Mouse (Mus musculus): Measurements from ENCODE around the gene Rbm38. TPM values are rescaled to one million over a fixed set of nuclear protein-coding genes. Genes with fewer than 3 reads are reported as not detected.

Rbm38 gene
- polyA plus RNA-seq, 1 experiment from 2014 or later, result 11.9 TPM

DNA sequence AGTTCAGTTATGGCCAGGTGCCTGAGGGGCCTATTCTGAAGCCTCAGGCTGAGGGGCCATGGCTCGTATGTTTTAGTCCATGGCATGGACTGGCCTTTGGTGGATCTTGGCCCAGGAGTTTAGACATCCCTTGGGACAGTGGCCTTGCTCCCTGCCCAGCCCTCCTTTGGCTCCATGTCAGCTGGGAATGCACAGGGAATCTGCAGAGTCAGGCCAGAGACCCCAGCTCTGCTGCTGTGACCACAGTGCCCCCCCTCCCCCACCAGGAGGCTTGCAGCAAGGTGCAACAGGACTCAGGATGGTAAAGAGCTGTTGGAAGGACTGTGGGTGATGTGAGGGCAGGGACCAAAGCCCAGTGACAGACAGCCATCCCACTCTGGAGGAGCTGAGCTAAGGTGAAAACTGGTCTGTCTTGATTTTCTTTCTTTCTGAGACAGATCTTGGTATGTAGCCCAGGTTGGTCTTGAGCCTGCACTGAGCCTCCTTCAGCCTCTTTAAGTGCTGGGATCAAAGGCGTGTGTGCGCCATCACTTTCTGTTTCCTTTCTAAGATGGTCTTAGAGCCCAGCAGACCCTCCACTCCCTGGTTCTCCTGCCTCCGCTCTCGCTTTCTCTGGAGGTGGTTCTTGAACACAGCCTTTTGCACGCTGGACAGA is 7.0 kb downstream of the Rbm38 start:
- ATAC-seq (ENCODE audit: low read depth), result no peak
- Histone ChIP-seq H3K9ac (replicated peaks; ENCODE audit: low read depth, low read length) (no peak overlapping the region), H3K27ac (ENCODE audit: low read depth, low read length) (no peak overlapping the region), H3K9me3 (ENCODE audit: control insufficient read depth, low read length) (no peaks in the 10 kb centered on the region), H3K4me3 (ENCODE audit: low read depth, low read length) (no peak overlapping the region), H3K4me2 (ENCODE audit: low read depth, low read length) (no peak overlapping the region), H3K4me1 (ENCODE audit: control insufficient read depth, insufficient read depth, low read length) (peaks cover 27% of the 10 kb centered on the region), H3K36me3 (ENCODE audit: control insufficient read depth, insufficient read depth, low read length) (peaks cover 10% of the 10 kb centered on the region), H3K27me3 (ENCODE audit: control insufficient read depth, insufficient read depth, low read length) (no peaks in the 10 kb centered on the region)
- 90% methylated on average over 6 of the region's 6 CpGs for WGBS

DNA sequence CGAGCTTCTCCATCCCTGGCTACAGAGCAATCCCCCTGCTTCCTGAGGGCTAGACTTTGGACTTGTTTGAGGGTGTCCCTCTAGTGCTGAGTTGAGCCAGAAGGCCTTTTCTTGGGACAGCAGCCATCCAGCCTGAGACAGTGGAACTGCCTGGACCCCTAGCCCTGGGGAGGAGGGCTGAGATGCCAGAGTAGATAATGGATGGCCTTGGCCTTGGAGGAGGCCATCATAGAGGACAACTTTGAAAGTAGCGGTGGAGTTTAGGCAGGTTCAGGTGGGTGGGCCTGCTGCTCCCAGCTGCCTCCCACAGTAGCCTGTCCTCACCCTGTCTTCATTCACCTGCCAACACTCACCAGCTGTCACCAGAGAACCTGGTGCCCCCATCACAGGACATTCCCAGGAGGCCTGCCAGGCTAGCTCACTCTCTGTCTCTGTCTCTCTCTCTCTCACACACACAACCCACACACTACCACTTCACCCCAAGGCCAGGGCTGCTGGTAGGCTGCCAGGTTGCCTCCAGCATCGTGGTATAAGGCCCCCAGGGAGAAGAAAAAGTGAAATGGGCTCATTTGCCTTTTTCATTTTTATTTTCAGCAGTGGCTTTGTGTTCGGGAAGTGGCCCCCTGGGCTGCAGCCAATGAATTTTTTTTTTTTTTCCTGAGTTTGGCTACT is 7.7 kb downstream of the Rbm38 start:
- no peak overlapping the region for H3K27ac ChIP-seq (ENCODE audit: low read depth, low read length)
- H3K4me2 ChIP-seq (ENCODE audit: low read depth, low read length), result no peak overlapping the region
- H3K9me3 ChIP-seq (ENCODE audit: control insufficient read depth, low read length), result no peaks in the 10 kb centered on the region
- H3K27me3 ChIP-seq (ENCODE audit: control insufficient read depth, insufficient read depth, low read length), result no peaks in the 10 kb centered on the region
- H3K36me3 ChIP-seq (ENCODE audit: control insufficient read depth, insufficient read depth, low read length), result peaks cover 10% of the 10 kb centered on the region
- ATAC-seq (ENCODE audit: low read depth), result no peak
- no peak overlapping the region for H3K4me3 ChIP-seq (ENCODE audit: low read depth, low read length)
- WGBS, result 76% methylated on average over 4 of the region's 4 CpGs
- H3K9ac ChIP-seq (replicated peaks; ENCODE audit: low read depth, low read length), result no peak overlapping the region
- H3K4me1 ChIP-seq (ENCODE audit: control insufficient read depth, insufficient read depth, low read length), result peaks cover 21% of the 10 kb centered on the region

GRCm38 (mm10) chr2:173028508-173029031 is 8.3 kb downstream of the Rbm38 start:
- Histone ChIP-seq H3K9me3 (ENCODE audit: control insufficient read depth, low read length) (no peaks in the 10 kb centered on the region), H3K36me3 (ENCODE audit: control insufficient read depth, insufficient read depth, low read length) (peaks cover 12% of the 10 kb centered on the region), H3K4me2 (ENCODE audit: low read depth, low read length) (no peak overlapping the region), H3K9ac (replicated peaks; ENCODE audit: low read depth, low read length) (no peak overlapping the region), H3K4me1 (ENCODE audit: control insufficient read depth, insufficient read depth, low read length) (peaks cover 15% of the 10 kb centered on the region), H3K4me3 (ENCODE audit: low read depth, low read length) (no peak overlapping the region), H3K27ac (ENCODE audit: low read depth, low read length) (no peak overlapping the region), H3K27me3 (ENCODE audit: control insufficient read depth, insufficient read depth, low read length) (no peaks in the 10 kb centered on the region)
- 94% methylated on average over 3 of the region's 3 CpGs for WGBS
- no peak for ATAC-seq (ENCODE audit: low read depth)

GRCm38 (mm10) chr2:173030591-173031338 is 10.5 kb downstream of the Rbm38 start:
- Histone ChIP-seq H3K4me3 (ENCODE audit: low read depth, low read length) (no peak overlapping the region), H3K9ac (replicated peaks; ENCODE audit: low read depth, low read length) (no peak overlapping the region), H3K9me3 (ENCODE audit: control insufficient read depth, low read length) (no peaks in the 10 kb centered on the region), H3K36me3 (ENCODE audit: control insufficient read depth, insufficient read depth, low read length) (peaks cover 23% of the 10 kb centered on the region), H3K4me1 (ENCODE audit: control insufficient read depth, insufficient read depth, low read length) (0 out of 2 replicates have a peak, but pooled peaks cover 4% of the 10 kb centered on the region), H3K27me3 (ENCODE audit: control insufficient read depth, insufficient read depth, low read length) (no peaks in the 10 kb centered on the region), H3K4me2 (ENCODE audit: low read depth, low read length) (no peak overlapping the region), H3K27ac (ENCODE audit: low read depth, low read length) (no peak overlapping the region)
- WGBS, result 88% methylated on average over 12 of the region's 12 CpGs
- ATAC-seq (ENCODE audit: low read depth), result no peak

- H3K27me3 ChIP-seq (ENCODE audit: control insufficient read depth, insufficient read depth, low read length), result no peaks in the 10 kb centered on the region
- H3K4me2 ChIP-seq (ENCODE audit: low read depth, low read length), result no peak overlapping the region
- no peak overlapping the region for H3K27ac ChIP-seq (ENCODE audit: low read depth, low read length)
- 98% methylated on average over 13 of the region's 13 CpGs for WGBS
- H3K4me3 ChIP-seq (ENCODE audit: low read depth, low read length), result no peak overlapping the region
- H3K9me3 ChIP-seq (ENCODE audit: control insufficient read depth, low read length), result no peaks in the 10 kb centered on the region
- H3K9ac ChIP-seq (replicated peaks; ENCODE audit: low read depth, low read length), result no peak overlapping the region
- H3K36me3 ChIP-seq (ENCODE audit: control insufficient read depth, insufficient read depth, low read length), result peaks cover 19% of the 10 kb centered on the region
- H3K4me1 ChIP-seq (ENCODE audit: control insufficient read depth, insufficient read depth, low read length), result no peaks in the 10 kb centered on the region
- peak; percentile 10; the same call in 1 of the 2 replicates for ATAC-seq (ENCODE audit: low read depth)
These were observed 13.2 kb downstream of the Rbm38 start for GRCm38 (mm10) chr2:173033531-173033930.

- peaks cover 16% of the 10 kb centered on the region for H3K36me3 ChIP-seq (ENCODE audit: control insufficient read depth, insufficient read depth, low read length)
- ATAC-seq (ENCODE audit: low read depth), result no peak
- H3K4me2 ChIP-seq (ENCODE audit: low read depth, low read length), result no peak overlapping the region
- no peak overlapping the region for H3K4me3 ChIP-seq (ENCODE audit: low read depth, low read length)
- no peak overlapping the region for H3K27ac ChIP-seq (ENCODE audit: low read depth, low read length)
- H3K4me1 ChIP-seq (ENCODE audit: control insufficient read depth, insufficient read depth, low read length), result no peaks in the 10 kb centered on the region
- WGBS, result 88% methylated on average over 4 of the region's 4 CpGs
- no peaks in the 10 kb centered on the region for H3K9me3 ChIP-seq (ENCODE audit: control insufficient read depth, low read length)
- H3K9ac ChIP-seq (replicated peaks; ENCODE audit: low read depth, low read length), result no peak overlapping the region
- H3K27me3 ChIP-seq (ENCODE audit: control insufficient read depth, insufficient read depth, low read length), result no peaks in the 10 kb centered on the region
These were observed 14.7 kb downstream of the Rbm38 start for GRCm38 (mm10) chr2:173034998-173035397.

DNA sequence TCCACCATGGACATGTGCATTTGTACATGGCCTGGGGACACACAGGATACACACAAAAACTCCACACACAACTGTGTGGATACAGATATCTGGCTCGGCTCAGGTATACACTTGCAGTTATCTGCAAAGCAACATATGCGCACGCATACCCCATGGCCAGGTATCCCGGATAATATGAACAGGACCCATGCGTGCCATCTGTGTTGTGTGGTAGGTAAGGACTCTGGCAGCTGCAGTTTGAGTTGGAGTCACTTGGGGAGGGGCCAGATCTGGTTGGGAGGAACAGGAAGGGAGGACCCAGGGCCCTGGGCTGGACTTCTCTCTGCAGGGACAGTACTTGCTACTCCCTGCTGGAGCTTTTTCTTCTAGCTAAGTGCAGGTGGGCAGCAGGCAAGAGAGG is 15.4 kb downstream of the Rbm38 start:
- H3K4me3 ChIP-seq (ENCODE audit: low read depth, low read length), result no peak overlapping the region
- H3K36me3 ChIP-seq (ENCODE audit: control insufficient read depth, insufficient read depth, low read length), result peaks cover 16% of the 10 kb centered on the region
- WGBS, result 95% methylated on average over 5 of the region's 5 CpGs
- no peak overlapping the region for H3K4me2 ChIP-seq (ENCODE audit: low read depth, low read length)
- H3K9me3 ChIP-seq (ENCODE audit: control insufficient read depth, low read length), result no peaks in the 10 kb centered on the region
- H3K27me3 ChIP-seq (ENCODE audit: control insufficient read depth, insufficient read depth, low read length), result no peaks in the 10 kb centered on the region
- no peaks in the 10 kb centered on the region for H3K4me1 ChIP-seq (ENCODE audit: control insufficient read depth, insufficient read depth, low read length)
- no peak for ATAC-seq (ENCODE audit: low read depth)
- H3K9ac ChIP-seq (replicated peaks; ENCODE audit: low read depth, low read length), result no peak overlapping the region
- no peak overlapping the region for H3K27ac ChIP-seq (ENCODE audit: low read depth, low read length)

DNA sequence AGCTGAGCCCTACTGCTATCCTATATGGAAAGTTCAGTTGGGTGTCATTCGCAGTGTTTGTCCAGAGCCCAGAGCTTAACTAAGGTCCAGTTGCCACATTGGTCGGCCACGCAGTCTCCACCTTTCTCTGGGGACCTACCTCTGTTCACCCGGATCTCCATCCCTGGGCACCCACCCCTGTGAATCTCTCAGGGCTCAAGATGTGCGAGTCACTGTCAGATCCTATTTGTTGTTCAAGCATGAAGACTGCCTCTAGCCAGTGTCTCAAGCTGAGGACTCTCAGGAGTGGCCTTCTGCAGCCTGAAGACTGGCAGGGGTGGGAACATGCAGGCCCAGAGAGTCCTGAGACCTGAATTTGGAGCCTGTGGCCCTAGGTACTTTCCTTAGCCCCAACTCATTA is 15.8 kb downstream of the Rbm38 start:
- H3K9me3 ChIP-seq (ENCODE audit: control insufficient read depth, low read length), result no peaks in the 10 kb centered on the region
- WGBS, result 89% methylated on average over 5 of the region's 5 CpGs
- H3K36me3 ChIP-seq (ENCODE audit: control insufficient read depth, insufficient read depth, low read length), result peaks cover 16% of the 10 kb centered on the region
- H3K27ac ChIP-seq (ENCODE audit: low read depth, low read length), result no peak overlapping the region
- H3K4me2 ChIP-seq (ENCODE audit: low read depth, low read length), result no peak overlapping the region
- no peak overlapping the region for H3K9ac ChIP-seq (replicated peaks; ENCODE audit: low read depth, low read length)
- no peaks in the 10 kb centered on the region for H3K27me3 ChIP-seq (ENCODE audit: control insufficient read depth, insufficient read depth, low read length)
- no peak overlapping the region for H3K4me3 ChIP-seq (ENCODE audit: low read depth, low read length)
- no peak for ATAC-seq (ENCODE audit: low read depth)
- no peaks in the 10 kb centered on the region for H3K4me1 ChIP-seq (ENCODE audit: control insufficient read depth, insufficient read depth, low read length)

- 65% methylated on average over 4 of the region's 4 CpGs for WGBS
- peaks cover 16% of the 10 kb centered on the region for H3K36me3 ChIP-seq (ENCODE audit: control insufficient read depth, insufficient read depth, low read length)
- ATAC-seq (ENCODE audit: low read depth), result no peak
These were observed 16.3 kb downstream of the Rbm38 start for GRCm38 (mm10) chr2:173036611-173037010.

More at GRCm38 (mm10) chr2:173036611-173037010, 16.3 kb downstream of the Rbm38 start:
- Histone ChIP-seq H3K9me3 (ENCODE audit: control insufficient read depth, low read length) (no peaks in the 10 kb centered on the region), H3K4me3 (ENCODE audit: low read depth, low read length) (no peak overlapping the region), H3K9ac (replicated peaks; ENCODE audit: low read depth, low read length) (no peak overlapping the region), H3K4me1 (ENCODE audit: control insufficient read depth, insufficient read depth, low read length) (no peaks in the 10 kb centered on the region), H3K27me3 (ENCODE audit: control insufficient read depth, insufficient read depth, low read length) (no peaks in the 10 kb centered on the region), H3K27ac (ENCODE audit: low read depth, low read length) (no peak overlapping the region), H3K4me2 (ENCODE audit: low read depth, low read length) (no peak overlapping the region)
